Mouse (Mus musculus) G1E (cell line): ENCODE data around the gene Znfx1. TPM values are rescaled to one million over a fixed set of nuclear protein-coding genes. Genes with fewer than 3 reads are reported as not detected.
"Not testable (repeated sequence)": the region's sequence is repeated elsewhere in the genome, so short reads cannot be mapped to it uniquely, and the experiment has no call there.

Experiments used
- ATAC-seq: 2 replicates; pipeline ENCODE4 v1.8.0; 2016; ENCODE audit warnings: mild to moderate bottlenecking; ENCODE audit not compliant: insufficient number of reproducible peaks, poor library complexity, low FRiP score, severe bottlenecking; ENCODE audit errors: extremely low read depth
- DNase-seq: peaks from one replicate; pipeline ENCODE4 v3.0.0; 2012; ENCODE audit warnings: low spot score
- H3K27me3 ChIP-seq: 2 replicates; pipeline ENCODE4 v1.6.1; 2012; ENCODE audit warnings: mild to moderate bottlenecking, low read length, inconsistent platforms; ENCODE audit not compliant: insufficient read depth
- H3K36me3 ChIP-seq: replicated peaks from 2 replicates; pipeline ENCODE3; 2012; ENCODE audit warnings: mild to moderate bottlenecking, inconsistent platforms
- H3K4me1 ChIP-seq: 2 replicates; pipeline ENCODE4 v1.6.1; 2012; ENCODE audit warnings: low read depth, low read length, inconsistent platforms, mixed read lengths; ENCODE audit not compliant: insufficient read depth
- H3K4me3 ChIP-seq: 2 replicates; pipeline ENCODE4 v1.5.1; 2012; ENCODE audit warnings: low read depth, mild to moderate bottlenecking, inconsistent platforms, low read length, moderate library complexity, mixed read lengths
- H3K9me3 ChIP-seq: replicated peaks from 2 replicates; pipeline ENCODE4 v1.6.1; 2012; ENCODE audit warnings: inconsistent platforms
- CTCF ChIP-seq: IDR thresholded peaks from 2 replicates; pipeline ENCODE4 v1.5.1; 2012; ENCODE audit warnings: low read depth, low read length, inconsistent platforms, mixed read lengths
- GATA1 ChIP-seq: IDR thresholded peaks from 2 replicates; pipeline ENCODE4 v1.6.1; 2012; ENCODE audit warnings: borderline replicate concordance, low read length, inconsistent platforms, mixed read lengths
- GATA2 ChIP-seq: IDR thresholded peaks from 2 replicates; pipeline ENCODE4 v1.6.1; 2012; ENCODE audit warnings: low read depth, low read length, inconsistent platforms, borderline replicate concordance
- POLR2AphosphoS5 ChIP-seq: IDR thresholded peaks from 2 replicates; pipeline ENCODE4 v1.6.1; 2012; ENCODE audit warnings: low read depth, low read length, inconsistent platforms; ENCODE audit not compliant: insufficient replicate concordance
- TAL1 ChIP-seq: conservative IDR thresholded peaks from 2 replicates; pipeline ENCODE4 v1.6.1; 2012; ENCODE audit warnings: low read depth, low read length, inconsistent platforms, mixed read lengths
- polyA plus RNA-seq: library from polyadenylated mRNA; stranded (reverse); fragments of >175 nt; gene quantifications from 2 replicates; pipeline ENCODE4 v1.2.3, GENCODE M21; 2012
- total RNA-seq, 2 experiments: library from RNA; stranded (forward) in 1 of 2; stranded (reverse) in 1 of 2; fragments of 200-1000 nt in 1 of 2; fragments of >200 nt in 1 of 2; fragmentation: Nextera tagmentation in 1 of 2; gene quantifications; 2 replicates each; pipeline ENCODE4 v1.2.3; 2014 to 2017

Znfx1 gene
- total and polyA plus RNA-seq, 3 experiments, result 4.1 to 21.6 (median 13.5) TPM

DNA sequence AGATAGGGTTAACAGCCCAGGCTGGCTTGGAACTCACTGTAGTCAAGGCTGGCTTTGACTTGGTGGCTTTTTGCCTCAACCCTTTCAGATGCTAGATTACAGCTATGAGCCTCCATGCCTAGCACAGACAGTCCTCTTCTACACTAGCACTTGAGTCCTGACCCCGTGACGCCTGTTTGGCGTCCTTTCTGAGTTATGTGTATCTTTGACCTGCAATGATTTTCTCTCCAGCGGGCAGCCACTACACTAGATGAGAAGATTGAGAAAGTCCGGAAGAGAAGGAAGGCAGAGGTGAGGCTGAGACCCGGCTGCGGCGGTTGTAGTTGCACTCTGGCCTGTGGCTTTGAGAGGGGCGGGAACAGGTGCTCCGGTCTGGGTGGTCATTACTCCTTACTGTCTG, 43.4 kb downstream of the Znfx1 start:
- H3K4me3 ChIP-seq, result no peak overlapping the region
- DNase-seq, result no peak
- no peaks in the 10 kb centered on the region for H3K9me3 ChIP-seq
- H3K4me1 ChIP-seq, result peaks cover 29% of the 10 kb centered on the region
- peaks cover 76% of the 10 kb centered on the region for H3K36me3 ChIP-seq
- H3K27me3 ChIP-seq, result no peaks in the 10 kb centered on the region
- ATAC-seq, result no peak
- no peak for TF ChIP-seq CTCF
- no peak for TF ChIP-seq GATA1
- TF ChIP-seq TAL1, result no peak
- TF ChIP-seq POLR2AphosphoS5, result no peak
- no peak for TF ChIP-seq GATA2

DNA sequence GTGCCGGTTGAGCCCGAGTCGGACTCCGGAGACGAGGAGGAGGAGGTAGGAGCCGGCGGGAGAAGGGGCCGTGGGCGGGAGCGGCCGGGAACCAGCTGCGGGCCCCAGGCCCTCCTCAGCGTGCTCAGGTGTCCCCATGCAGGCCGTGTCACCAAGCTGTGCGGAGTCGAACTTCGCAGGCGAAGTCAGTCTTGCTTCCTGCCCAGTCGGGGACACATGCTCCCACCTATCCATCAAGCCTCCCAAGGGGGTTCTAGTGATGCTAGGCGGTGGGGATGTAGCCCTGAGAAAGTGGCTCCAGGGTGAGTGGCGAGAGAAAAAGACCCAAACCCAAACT, 47.5 kb downstream of the Znfx1 start:
- ATAC-seq, result no peak
- H3K27me3 ChIP-seq, result 0 out of 2 replicates have a peak, but pooled peaks cover 3% of the 10 kb centered on the region

DNA sequence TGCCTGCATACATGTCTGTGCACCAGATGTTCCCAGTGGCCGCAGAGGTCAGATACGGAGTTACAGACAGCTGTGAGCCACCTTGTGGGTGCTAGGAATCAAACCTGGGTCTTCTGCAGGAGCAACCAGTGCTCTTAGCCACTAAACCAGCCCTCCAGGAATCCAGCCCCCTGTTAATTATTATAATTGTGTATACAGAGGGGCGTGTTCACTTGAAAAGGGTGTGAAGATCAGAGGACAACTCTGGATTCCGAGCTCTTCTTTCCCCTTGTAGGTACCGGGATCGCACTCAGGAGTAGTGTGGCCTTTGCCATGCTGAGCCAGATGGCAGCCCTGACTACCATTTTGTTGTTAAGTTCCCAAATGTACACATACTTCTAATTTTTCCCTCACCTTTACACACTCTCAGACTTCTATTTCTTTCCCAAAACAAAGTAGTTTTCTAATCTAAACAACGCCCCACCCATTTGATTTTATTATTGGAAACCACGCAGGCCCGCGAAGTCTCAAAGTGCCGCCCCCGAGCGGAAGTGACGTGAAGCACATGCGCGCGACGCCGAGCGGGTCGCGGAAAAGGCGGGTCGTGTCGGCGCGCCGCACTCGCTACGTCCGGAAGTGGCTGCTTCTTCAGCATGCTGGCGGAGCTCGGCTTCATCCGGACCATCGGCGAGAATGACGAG, 48.0 kb downstream of the Znfx1 start, which contains the start of gene Ddx27:
Ddx27 (plus strand) TSS at position 492 of the 680 bp plus-strand sequence.
- no peak for TF ChIP-seq POLR2AphosphoS5
- TF ChIP-seq CTCF, result no peak
- TF ChIP-seq GATA2, result no peak
- no peak for TF ChIP-seq GATA1
- TF ChIP-seq TAL1, result no peak
- peak within 1 kb of the TSS; percentile 82 for H3K4me3 ChIP-seq
- peak; percentile 67; the same call in 1 of the 2 replicates for ATAC-seq
- H3K9me3 ChIP-seq, result no peaks in the 10 kb centered on the region
- peaks cover 31% of the 10 kb centered on the region for H3K4me1 ChIP-seq
- peaks cover 7% of the 10 kb centered on the region for H3K27me3 ChIP-seq
- peaks cover 36% of the 10 kb centered on the region for H3K36me3 ChIP-seq
- DNase-seq, result peak; percentile 73

More for the DNA sequence above, 47.5 kb downstream of the Znfx1 start:
- Histone ChIP-seq H3K4me1 (peaks cover 32% of the 10 kb centered on the region), H3K4me3 (peak overlapping the region; percentile 82), H3K9me3 (no peaks in the 10 kb centered on the region), H3K36me3 (peaks cover 41% of the 10 kb centered on the region)
- no peak for DNase-seq
- TF ChIP-seq TAL1 (no peak), CTCF (no peak), GATA1 (no peak), GATA2 (no peak), POLR2AphosphoS5 (no peak)

DNA sequence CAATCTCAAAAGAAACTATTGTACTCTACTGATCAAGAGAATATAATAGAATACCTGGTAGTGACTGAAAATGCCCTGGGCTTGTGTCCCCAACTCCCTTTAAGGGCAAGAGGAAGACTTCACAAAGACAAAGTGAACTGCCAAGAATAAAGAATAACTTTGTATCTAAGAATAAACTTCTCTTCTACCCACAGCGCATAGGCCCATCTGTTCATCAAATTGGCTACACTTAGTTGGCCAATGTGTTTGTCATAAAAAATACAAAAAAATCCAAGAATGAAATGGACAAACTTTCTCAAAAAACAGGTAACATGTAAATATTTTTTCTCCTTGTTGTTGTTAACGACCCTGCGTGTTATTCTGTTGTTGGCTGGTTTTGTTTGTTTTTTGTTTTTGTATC, 52.3 kb downstream of the Znfx1 start:
- Histone ChIP-seq H3K4me1 (peaks cover 10% of the 10 kb centered on the region), H3K36me3 (no peaks in the 10 kb centered on the region), H3K4me3 (no peak overlapping the region), H3K27me3 (peaks cover 40% of the 10 kb centered on the region), H3K9me3 (no peaks in the 10 kb centered on the region)
- TF ChIP-seq GATA2 (no peak), TAL1 (no peak), GATA1 (no peak), CTCF (no peak)
- ATAC-seq (no peak), DNase-seq (no peak)

DNA sequence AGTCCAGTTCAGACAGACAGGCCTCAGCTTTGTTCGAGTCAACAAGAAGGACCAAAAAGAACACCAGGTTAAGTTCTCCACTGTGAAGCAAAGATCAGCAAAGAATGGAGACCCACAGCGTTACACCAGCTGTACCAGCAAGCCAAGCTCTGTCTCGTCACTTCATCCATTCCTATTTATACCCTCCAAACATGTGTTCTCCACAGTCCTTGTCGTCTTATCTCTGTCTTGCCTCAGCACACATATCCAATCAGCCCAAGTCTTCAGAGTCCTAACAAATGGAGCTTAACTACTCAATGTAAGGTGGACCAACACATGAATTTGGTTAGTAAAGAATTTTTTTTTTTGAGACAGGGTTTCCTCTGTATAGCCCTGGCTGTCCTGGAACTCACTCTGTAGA, 53.3 kb downstream of the Znfx1 start:
- peaks cover 43% of the 10 kb centered on the region for H3K27me3 ChIP-seq
- no peak overlapping the region for H3K4me3 ChIP-seq
- ATAC-seq (no peak), DNase-seq (no peak)
- no peaks in the 10 kb centered on the region for H3K9me3 ChIP-seq
- peaks cover 6% of the 10 kb centered on the region; the same call in 1 of the 2 replicates for H3K4me1 ChIP-seq
- TF ChIP-seq GATA2 (no peak), TAL1 (no peak), POLR2AphosphoS5 (no peak), GATA1 (no peak), CTCF (no peak)
- no peaks in the 10 kb centered on the region for H3K36me3 ChIP-seq

DNA sequence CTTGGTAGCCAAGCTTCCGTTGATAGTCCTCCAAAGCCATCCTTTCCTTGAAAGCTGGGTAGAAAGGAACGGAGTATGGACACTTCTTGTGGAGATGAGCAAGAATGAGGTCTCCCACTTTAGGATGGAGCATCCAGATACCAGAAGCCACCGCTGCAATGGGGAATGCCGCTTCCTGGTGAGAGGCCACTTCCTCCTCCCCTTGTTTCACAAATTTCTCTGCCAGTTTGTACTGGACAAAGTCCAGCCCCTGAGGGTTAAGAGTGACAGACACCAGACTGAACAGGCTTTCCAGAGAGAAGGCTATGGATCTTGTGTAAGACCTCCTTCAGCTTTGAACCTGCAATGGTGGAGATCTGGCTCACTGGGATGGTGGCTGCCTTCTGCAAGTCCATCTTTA, 55.2 kb downstream of the Znfx1 start:
- not testable (repeated sequence) for ATAC-seq, H3K36me3 ChIP-seq, H3K9me3 ChIP-seq, H3K4me1 ChIP-seq, H3K4me3 ChIP-seq, DNase-seq
- peaks cover 43% of the 10 kb centered on the region for H3K27me3 ChIP-seq

DNA sequence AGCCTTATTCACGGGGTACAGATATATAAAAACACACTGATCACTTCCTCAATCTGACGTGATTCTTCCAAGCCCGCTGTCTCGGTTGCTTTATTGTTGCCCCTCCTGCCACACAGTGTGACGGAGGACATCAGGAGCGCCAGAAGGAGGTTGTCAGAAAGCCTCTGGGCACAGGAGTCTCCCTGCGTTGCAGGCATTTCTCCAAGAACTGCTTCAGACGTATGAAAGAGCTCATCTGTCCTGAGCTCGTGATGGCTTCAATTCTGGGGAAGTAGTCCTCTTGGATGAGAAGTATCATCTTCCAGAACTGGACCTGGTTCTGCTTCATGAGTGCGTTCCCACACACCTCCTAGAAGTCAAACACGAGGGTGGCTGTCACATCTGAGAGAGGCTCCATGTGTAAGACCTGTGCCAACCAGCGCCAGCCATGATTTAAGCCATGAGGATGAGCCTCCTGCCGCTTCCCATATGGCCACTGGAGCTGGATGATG, 55.8 kb downstream of the Znfx1 start:
- TF ChIP-seq GATA2, result no peak
- no peak for TF ChIP-seq POLR2AphosphoS5
- TF ChIP-seq TAL1, result no peak
- TF ChIP-seq GATA1, result no peak
- TF ChIP-seq CTCF, result no peak
- DNase-seq, result no peak
- no peak overlapping the region for H3K4me3 ChIP-seq
- peaks cover 44% of the 10 kb centered on the region for H3K27me3 ChIP-seq
- H3K36me3 ChIP-seq, result no peaks in the 10 kb centered on the region
- ATAC-seq, result no peak
- H3K9me3 ChIP-seq, result no peaks in the 10 kb centered on the region
- H3K4me1 ChIP-seq, result peaks cover 5% of the 10 kb centered on the region; the same call in 1 of the 2 replicates
